Mouse (Mus musculus): ENCODE measurements around the gene Ankrd28. TPM values are rescaled to one million over a fixed set of nuclear protein-coding genes. Genes with fewer than 3 reads are reported as not detected.

Gene Ankrd28
- total RNA-seq, 2 experiments from 2014 or later, result 48.8 to 52.3 TPM

- peak; percentile 7 for DNase-seq
Measured at GRCm38 (mm10) chr14:31665566-31665940, 164.9 kb downstream of the Ankrd28 start.

DNA sequence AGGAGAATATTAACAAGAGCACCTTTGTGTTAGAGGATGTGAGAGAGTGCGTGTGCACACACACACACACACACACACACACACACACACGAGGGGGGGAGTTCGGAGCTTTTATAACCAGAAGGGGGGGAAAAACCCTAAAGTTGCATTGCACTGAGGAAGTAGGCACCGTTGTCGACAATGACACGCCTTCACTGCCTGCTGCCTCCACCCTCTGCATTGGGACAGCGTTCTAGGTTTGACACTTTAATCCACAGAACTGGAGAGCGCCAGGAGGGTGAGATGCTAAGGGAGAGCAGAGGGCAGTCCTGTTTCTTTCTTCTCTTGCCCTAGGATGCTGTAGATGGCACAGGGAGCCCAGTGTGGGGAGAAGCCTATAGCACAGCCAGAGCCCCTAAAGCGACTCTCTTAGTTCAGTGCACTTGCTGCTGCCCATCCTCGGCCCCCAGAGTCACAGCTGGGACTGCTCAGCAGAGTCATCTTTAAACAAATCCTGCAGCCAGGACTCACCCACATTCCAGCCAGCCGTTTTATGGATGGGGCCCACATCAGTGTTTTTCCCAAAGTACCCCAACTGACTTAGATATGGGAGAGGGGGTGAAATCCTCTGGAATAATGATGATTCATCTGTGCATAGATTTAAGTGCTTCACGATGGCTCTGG, 165.4 kb downstream of the Ankrd28 start:
- DNase-seq, result peak; percentile 14

GRCm38 (mm10) chr14:31664100-31664902, 166.2 kb downstream of the Ankrd28 start:
- DNase-seq, result peak; percentile 30

- peak; percentile 9 for DNase-seq
Measured at GRCm38 (mm10) chr14:31663376-31664099, 166.9 kb downstream of the Ankrd28 start.

GRCm38 (mm10) chr14:31662555-31663211, 167.8 kb downstream of the Ankrd28 start:
- peak; percentile 81 for DNase-seq

- DNase-seq, result peak; percentile 84
Measured at GRCm38 (mm10) chr14:31661671-31662554, 168.5 kb downstream of the Ankrd28 start.

GRCm38 (mm10) chr14:31660312-31661093, 169.9 kb downstream of the Ankrd28 start:
- peak; percentile 25 for DNase-seq

- DNase-seq, result peak; percentile 71
Measured at GRCm38 (mm10) chr14:31659501-31660181, 170.8 kb downstream of the Ankrd28 start.

DNA sequence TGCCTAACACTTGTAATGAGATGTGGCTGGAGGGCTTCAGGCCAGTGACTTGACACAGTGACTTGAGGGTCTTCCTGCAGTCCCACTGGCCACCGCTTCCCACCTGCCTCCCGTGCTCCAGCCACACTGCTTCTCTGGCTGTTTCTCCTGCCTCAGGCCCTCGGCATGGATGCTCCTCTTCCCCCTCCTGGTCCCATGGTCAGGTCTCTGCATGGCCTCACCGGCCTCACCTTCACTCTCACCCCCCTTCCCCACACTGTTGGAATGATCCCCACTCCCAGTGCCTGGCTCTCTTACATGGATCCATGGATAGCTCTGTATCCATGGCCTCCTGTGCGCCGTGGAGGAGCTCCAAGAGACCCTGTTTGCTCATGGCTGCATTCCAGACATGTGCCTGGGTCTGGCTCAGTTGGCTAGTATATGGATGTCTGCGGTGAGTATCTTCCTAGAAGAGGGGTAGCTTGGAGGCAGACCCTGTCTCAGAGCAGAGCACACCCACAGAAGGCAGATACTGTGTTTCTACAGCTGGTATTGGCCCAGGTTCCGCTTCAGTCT, 172.2 kb downstream of the Ankrd28 start:
- peak; percentile 17 for DNase-seq

DNA sequence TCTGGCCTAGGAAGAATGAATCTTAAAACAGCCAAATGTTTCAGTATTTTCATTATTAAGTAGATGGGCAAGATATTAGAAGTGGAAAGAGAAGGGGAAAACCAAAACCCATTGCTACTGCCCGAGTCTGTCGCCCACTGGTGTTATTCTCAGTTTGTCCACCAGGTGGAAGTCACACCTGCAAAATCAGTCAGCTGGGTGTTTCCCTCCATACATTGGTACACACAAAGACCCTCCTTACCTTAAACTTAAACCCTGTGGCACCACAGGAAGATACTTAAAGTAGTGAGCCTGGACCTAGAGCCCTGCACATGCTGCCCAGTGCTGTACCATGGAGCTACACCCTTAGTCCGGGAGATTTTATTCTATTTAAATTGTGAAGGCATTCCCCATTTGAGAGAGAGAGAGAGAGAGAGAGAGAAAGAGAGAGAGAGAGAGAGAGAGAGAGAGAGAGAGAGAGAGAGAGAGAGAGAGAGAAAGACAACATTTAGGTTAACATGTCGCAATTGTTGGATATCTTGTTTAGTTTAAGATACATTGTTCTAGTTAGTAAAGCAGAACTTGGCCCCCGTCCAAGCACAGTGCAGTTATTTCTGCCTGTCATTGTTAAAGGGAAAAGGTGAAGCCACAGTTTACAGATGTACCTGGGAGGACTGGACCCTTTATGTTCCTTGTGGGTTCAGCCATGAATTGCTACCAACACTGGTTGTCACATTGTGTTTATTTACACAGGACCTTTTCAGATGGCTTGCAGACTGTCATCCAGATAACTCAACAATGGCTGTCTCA, 173.4 kb downstream of the Ankrd28 start:
- peak; percentile 86 for DNase-seq

DNA sequence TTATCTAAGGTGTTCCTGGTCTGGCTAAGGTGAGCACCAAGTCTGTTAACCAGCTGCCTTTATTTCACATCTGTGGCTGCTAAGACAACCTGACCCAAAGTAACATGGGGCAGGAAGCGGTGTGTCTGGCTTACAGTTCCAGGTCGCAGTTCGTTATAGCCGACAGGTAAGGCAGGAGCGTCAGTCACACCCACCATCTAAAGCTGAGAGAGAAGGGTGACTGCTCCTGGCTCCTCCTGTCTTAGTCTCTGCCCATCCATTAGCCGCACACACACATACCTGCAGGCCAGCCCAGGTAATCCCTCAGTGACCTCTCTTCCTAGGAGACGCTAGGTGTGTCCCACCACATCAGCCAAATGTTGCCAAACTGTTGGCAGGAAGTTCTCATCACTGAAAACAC, 174.1 kb downstream of the Ankrd28 start:
- DNase-seq, result no peak

GRCm38 (mm10) chr14:31655406-31655805, 175.0 kb downstream of the Ankrd28 start:
- no peak for DNase-seq

DNA sequence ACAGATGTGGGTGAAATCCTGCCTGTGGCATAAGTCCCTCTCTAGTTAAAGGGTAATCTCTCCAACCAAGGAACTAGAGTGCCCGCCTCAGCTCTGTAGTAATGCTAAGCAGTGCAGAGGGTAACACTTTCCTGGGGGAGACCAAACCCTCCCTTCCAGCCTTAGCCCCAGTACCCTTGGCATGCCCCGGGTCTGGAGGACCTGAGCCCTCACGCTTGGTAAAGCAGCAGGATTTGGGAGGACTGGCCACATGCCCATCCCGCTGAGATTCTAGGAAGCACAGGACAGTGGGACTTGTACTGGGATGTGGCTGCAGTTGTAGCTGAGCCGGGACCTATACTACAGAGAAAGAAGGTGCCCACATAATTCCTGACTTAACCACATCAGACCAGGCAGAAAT, 175.6 kb downstream of the Ankrd28 start:
- DNase-seq, result peak; percentile 8

GRCm38 (mm10) chr14:31653101-31653875, 177.2 kb downstream of the Ankrd28 start:
- DNase-seq, result no peak

GRCm38 (mm10) chr14:31652624-31653023, 177.8 kb downstream of the Ankrd28 start:
- DNase-seq, result no peak

DNA sequence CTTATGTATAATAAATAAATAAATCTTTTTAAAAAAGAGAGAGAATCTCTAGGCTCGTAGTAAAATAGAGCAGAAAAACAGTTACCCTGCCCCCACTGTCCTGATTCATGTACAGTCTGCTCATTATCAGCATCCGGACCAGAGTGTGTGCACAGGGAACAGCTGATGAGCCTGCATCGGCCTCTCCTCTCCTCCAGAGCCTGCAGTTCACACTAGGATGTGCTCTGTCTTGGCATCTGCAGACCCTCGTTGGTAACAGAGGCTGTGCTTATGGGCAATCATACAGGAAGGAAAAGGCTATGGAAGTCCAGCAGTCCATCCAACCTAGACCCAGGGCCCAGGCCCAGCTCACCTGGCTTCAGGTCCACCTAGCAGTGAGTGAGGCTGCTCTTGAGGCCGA, 178.3 kb downstream of the Ankrd28 start:
- DNase-seq, result no peak

GRCm38 (mm10) chr14:31651206-31651605, 179.2 kb downstream of the Ankrd28 start:
- no peak for DNase-seq

DNA sequence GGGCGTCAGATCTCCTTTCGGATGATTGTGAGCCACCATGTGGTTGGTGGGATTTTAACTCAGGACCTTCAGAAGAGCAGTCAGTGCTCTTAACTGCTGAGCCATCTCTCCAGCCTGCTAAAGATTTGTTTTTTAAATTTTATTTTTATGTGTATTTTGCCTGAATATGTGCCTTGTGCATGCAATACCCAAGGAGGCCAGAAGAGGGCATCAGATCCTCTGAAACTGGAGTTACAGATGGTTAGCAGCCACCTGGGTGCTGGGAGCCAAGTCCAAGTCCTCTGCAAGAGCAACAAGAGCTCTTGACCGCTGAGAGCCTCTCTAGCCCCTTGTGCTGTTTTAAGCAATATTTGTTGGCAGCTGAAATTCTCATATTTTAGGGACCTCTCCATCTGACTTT, 180.1 kb downstream of the Ankrd28 start:
- DNase-seq, result no peak
